Mouse (Mus musculus): ENCODE measurements at regions not wholly inside any gene's neighbourhood (a gene's known extent, or its start where the extent isn't known, plus 50 kb on each side); places are given as distances from the start of the nearest gene placed in this dataset.

GRCm38 (mm10) chr2:174880659-174881058 is 120.2 kb downstream of the Edn3 start:
- no peak for DNase-seq
- intact Hi-C loops (cut with DNase I; ENCODE audit: low total_unique reads) = no loop called here

DNA sequence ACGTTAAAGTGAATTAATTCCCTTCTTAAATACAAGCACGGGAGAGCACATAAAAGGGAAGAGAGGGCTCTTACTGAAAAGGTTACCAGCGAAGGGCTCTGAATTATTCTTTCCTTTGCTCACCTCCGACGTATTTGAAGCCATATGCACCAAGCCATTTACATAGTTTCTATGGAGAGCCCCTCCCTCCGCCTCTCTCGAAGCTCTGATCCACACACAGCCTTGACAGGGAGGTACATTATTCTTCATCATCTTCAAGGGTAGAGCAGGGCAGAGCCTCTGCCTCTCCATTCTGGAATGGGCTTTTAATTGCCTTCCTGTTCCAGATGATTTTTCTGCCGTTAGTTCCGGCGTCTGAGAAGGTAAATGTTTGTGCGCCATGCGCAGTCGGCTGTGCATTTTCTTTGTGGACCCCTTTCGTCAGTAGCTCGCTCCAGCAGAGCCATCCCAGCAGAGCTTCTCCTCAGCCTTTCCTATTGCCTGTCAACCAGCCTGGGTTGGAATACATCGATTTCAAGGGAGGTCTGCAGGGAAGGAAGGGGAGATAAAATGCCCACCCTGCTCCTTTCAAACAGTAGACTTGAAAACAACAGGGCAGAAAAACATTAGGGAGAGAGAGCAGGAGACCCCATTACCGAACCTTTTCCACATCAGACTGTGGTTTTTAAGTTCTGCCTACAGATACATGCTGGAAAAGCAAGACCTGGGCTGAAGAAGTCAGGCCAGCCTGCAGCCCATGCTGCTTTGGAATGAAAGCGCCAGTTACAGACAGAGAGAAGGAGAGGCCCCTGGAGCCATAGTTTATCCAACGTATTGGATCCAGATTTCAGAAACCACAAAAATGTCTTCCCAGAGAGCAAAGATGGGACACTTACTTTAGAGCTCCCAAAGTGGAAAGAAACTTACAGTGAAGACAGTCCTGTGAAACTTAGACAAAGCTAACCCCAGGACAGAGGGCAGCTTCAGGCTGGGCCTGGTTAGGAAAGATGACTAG is 124.1 kb downstream of the Edn3 start:
- intact Hi-C loops (cut with DNase I; ENCODE audit: low total_unique reads) = no loop called here
- no peak for DNase-seq

- no peak for DNase-seq
- intact Hi-C loops (cut with DNase I; ENCODE audit: low total_unique reads) = no loop called here
Observed at GRCm38 (mm10) chr2:174892658-174893057, 117.4 kb upstream of the Gm14444 start.

- DNase-seq = no peak
- intact Hi-C loops (cut with DNase I; ENCODE audit: low total_unique reads) = no loop called here
Observed at GRCm38 (mm10) chr2:174897424-174897823, 112.6 kb upstream of the Gm14444 start.

GRCm38 (mm10) chr2:174899940-174900670 is 109.9 kb upstream of the Gm14444 start:
- DNase-seq = peak; percentile 48
- intact Hi-C loops (cut with DNase I; ENCODE audit: low total_unique reads) = loop anchor here (5.0 to 10.0 kb wide), 2 partner anchors 225 to 588 kb away; no protein-coding TSS in a partner anchor

DNA sequence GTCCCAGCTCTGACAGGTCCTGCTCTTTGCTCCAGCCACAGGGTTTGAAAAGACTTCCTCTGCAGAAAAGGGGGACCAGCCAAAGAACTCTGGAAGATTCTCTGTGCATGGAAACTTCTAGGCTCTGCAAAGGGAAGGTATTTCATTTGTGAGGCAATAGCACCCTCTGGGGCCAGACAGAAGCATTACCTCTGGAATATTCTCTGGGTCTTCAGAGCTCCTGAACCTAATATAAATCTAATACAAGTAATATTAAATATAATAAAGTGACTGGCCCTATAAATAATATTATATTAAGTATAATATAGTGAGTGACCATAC is 109.4 kb upstream of the Gm14444 start:
- peak; percentile 56 for DNase-seq
- intact Hi-C loops (cut with DNase I; ENCODE audit: low total_unique reads) = loop anchor here (5.0 to 10.0 kb wide), 2 partner anchors 226 to 588 kb away; no protein-coding TSS in a partner anchor

GRCm38 (mm10) chr2:174901801-174902200 is 108.2 kb upstream of the Gm14444 start:
- DNase-seq = no peak
- intact Hi-C loops (cut with DNase I; ENCODE audit: low total_unique reads) = loop anchor here (5.0 to 10.0 kb wide), 2 partner anchors 227 to 590 kb away; no protein-coding TSS in a partner anchor

DNA sequence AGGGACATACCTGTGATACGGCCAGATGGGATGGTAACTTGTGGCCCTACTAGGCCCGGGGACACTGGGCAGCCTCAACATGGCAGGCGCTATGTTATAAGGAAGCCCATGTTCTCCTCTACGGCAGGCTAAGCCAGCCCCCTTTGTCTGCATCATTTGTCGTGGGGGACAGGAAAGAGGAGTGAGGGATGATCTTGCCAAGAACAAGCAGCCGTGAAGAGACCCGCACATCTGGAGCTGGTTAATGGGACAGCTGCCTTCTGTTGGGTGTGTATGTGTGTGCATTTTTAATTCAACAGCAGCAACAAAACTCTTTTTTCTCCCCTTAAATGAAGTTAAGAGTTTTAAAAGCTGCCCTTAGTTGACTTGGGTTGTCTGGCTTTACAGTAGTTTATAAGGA is 106.4 kb upstream of the Gm14444 start:
- intact Hi-C loops (cut with DNase I; ENCODE audit: low total_unique reads) = loop anchor here (5.0 to 10.0 kb wide), 2 partner anchors 229 to 591 kb away; no protein-coding TSS in a partner anchor
- no peak for DNase-seq

DNA sequence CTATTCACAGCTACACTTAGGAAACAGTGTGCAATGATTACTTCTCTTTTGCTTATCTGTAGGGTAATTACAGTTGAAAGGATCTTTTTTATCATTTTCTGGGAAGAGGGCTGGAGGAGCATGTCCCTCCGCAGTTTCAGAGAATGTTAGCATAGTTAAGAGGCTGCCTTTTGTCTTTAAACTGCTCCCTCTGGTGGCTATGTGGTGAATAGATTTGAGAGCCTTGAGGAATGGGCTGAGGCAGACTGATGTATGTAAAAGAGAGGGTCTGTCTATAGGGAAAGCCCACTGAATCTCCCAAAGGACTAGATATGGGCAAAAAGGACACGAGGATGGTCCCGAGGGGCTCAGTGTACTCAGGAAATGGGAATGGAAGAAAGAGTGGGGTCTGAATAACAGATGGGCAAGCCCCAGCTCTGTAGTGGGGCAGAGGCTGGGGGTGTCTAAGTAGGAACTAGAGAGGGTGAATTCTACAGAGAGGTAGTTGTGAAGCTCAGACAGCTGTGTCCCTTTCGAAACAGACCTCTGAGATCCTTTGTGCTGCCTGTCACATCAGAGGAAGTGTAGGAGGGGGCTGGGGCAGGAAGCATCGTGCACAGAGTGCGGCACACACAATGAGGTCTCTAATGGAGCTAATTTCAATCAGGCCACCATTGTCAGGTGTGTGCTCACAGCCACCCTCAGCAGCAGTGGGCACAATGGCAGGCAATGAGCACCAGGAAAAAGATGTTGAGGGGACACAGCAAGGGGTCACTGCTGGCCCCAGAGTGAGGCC is 104.0 kb upstream of the Gm14444 start:
- intact Hi-C loops (cut with DNase I; ENCODE audit: low total_unique reads) = loop anchor here (10.0 kb wide), 1 partner anchor 231 kb away; no protein-coding TSS in a partner anchor
- no peak for DNase-seq

DNA sequence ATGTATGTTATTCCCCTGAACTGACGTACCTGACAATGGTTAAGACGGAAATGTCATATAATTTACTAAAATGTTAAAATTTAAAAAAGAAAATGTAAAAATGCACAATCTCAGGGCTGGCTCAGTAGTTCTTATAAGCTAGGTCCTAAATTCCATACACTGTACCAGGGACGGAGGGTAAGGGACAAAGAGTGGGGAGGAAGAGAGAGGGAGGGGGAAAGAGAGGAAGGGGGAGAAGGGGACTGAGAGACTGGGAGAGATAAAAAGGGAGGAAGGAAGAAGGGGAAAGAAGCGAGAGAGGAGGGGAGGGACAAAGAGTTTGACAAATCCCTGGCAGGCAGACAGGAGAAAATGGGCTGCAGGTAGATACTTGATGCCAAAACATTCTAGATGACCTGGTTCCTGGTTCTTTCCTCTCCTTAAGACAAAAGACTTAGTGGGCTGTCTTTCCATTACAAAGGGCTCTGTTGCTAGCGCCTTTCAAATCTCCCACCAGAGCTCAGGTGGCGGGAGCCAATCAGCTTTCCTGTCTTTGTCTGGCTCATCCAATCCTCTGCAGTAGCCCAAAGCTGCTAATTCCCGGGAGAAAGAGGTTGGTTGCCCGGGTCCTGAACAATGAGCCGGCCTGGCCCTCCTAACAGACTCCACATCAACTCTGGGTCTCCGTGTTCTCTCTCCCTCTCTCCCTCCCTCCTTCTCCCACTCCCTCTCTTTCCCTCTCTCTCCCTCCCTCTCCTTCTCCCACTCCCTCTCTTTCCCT is 92.7 kb upstream of the Gm14444 start:
- DNase-seq = no peak
- intact Hi-C loops (cut with DNase I; ENCODE audit: low total_unique reads) = no loop called here

GRCm38 (mm10) chr2:174917975-174918374 is 92.1 kb upstream of the Gm14444 start:
- DNase-seq = no peak
- intact Hi-C loops (cut with DNase I; ENCODE audit: low total_unique reads) = no loop called here

DNA sequence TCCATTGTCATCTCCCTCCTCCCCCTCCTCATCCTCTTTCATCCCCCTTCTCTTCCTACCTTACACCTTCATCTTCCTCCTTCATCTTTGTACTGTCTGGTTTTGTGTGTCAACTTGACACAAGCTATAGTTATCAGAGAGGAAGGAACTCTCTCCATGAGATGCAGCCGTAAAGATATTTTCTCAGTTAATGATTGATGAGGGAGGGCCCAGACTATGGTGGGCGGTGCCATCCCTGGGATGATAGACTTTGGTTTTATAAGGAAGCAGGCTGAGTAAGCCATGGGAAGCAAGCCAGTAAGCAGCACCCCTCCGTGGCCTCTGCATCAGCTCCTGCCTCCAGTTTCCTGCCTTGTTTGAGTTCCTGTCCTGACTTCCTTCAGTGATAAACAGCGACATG is 87.8 kb upstream of the Gm14444 start:
- no peak for DNase-seq
- intact Hi-C loops (cut with DNase I; ENCODE audit: low total_unique reads) = no loop called here

- intact Hi-C loops (cut with DNase I; ENCODE audit: low total_unique reads) = no loop called here
Observed at GRCm38 (mm10) chr2:174929718-174930117, 80.3 kb upstream of the Gm14444 start.

DNA sequence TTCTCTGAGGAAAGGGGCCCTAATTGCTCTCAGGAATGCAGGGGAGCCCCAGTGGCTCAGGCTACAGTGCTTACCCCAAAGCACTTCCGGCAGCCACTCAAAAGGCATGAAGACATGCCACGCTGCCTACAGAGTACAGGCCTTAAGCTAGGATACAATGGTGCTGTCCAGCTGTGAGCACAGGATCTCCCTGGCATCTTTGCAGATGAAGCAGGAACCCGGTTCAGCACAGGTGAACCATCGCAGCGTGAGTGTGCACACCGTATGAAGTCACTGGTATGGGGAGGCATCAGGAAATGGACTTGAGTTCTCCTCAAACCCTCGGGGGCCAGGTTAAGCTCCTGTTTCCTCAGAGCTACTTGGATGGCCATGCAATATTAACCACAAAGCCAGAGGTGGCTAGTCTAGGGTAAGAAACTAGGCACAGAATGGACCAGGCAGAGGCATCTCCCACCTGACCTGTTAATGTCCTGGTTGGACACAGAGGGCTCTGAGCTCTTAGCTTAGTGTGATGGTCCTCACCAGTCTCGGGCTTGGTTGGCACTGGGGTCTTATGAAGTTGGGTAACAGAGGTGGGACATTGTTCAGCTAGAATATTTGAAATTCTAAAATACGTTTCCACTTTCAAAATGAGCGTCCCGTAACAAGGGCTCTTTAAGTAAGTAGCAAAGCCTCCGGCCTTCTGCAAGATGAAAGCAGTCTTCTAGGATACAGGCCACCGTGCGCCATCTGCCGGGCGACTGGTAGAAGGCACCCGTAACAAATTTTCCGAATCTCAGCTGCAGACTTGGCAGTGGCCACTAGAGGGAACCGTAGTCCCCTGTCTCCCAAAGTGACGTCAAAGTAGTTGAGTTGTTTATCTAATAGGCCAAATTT is 77.7 kb upstream of the Gm14444 start:
- intact Hi-C loops (cut with DNase I; ENCODE audit: low total_unique reads) = no loop called here
- DNase-seq = peak; percentile 78

More at GRCm38 (mm10) chr2:174929718-174930117, 80.3 kb upstream of the Gm14444 start:
- DNase-seq = no peak

DNA sequence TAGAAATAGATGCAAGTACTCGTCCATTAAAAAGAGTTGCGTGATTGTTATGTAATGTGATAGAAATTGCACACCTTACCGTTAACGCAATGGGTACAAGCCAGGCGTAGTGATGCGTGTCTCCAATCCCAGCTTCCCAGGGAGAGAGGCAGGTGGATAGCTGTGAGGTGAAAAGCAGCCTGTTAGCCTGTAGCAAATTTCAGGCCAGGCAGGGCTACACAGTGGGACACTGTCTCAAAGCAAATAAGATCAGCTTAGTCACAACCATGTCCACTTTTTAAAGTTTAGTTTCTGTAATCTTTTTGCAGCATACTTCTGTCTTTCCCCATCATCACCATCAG is 77.1 kb upstream of the Gm14444 start:
- intact Hi-C loops (cut with DNase I; ENCODE audit: low total_unique reads) = no loop called here

GRCm38 (mm10) chr2:174936665-174937064 is 73.4 kb upstream of the Gm14444 start:
- intact Hi-C loops (cut with DNase I; ENCODE audit: low total_unique reads) = no loop called here
- DNase-seq = no peak

More for the DNA sequence above, 77.1 kb upstream of the Gm14444 start:
- no peak for DNase-seq

DNA sequence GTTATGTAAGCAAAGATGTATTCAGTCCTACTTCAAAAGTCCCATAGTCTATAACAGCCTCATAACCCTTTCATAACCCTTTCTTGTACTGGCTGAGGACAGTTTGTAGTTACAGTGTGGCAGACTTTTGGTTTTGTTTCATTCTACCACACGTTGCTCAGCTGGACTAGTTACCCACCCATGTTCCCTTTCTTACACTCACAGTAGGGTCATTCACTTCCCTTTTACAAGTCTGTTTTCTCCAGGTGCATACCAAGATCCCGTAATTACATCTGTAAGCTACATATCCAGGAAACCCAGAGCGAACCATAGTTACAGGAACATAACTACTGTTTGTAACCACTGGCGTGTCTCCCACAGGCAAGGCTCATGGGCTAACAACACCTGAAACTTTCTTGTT is 72.1 kb upstream of the Gm14444 start:
- DNase-seq = no peak
- intact Hi-C loops (cut with DNase I; ENCODE audit: low total_unique reads) = no loop called here

GRCm38 (mm10) chr2:174942221-174942620 is 67.8 kb upstream of the Gm14444 start:
- intact Hi-C loops (cut with DNase I; ENCODE audit: low total_unique reads) = no loop called here

More at GRCm38 (mm10) chr2:174942221-174942620, 67.8 kb upstream of the Gm14444 start:
- no peak for DNase-seq
